Mouse (Mus musculus) neural tube, embryonic 12.5 days (tissue): ENCODE data around the gene Trim28. TPM values are rescaled to one million over a fixed set of nuclear protein-coding genes. Genes with fewer than 3 reads are reported as not detected.
A peak's percentile ranks its signal among the peaks of the same experiment; 100 is the strongest.

Source experiments
- ATAC-seq: fragments of 200-750 bp; cut with Nextera tagmentation; 2 replicates; pipeline ENCODE4 v1.8.0; 2017; ENCODE audit warnings: low read depth, mild to moderate bottlenecking, moderate TSS enrichment, moderate library complexity; ENCODE audit not compliant: low FRiP score
- H3K27ac ChIP-seq: fragments of 300-500 bp; sonication (generic); 2 replicates; pipeline ENCODE4 v1.5.1; 2016
- H3K27me3 ChIP-seq: fragments of 300-500 bp; sonication (generic); replicated peaks from 2 replicates; pipeline ENCODE4 v1.6.1; 2016; ENCODE audit warnings: mild to moderate bottlenecking
- H3K36me3 ChIP-seq: fragments of 300-500 bp; sonication (generic); 2 replicates; pipeline ENCODE4 v1.6.1; 2016; ENCODE audit warnings: mild to moderate bottlenecking
- H3K4me1 ChIP-seq: fragments of 300-500 bp; sonication (generic); 2 replicates; pipeline ENCODE4 v1.6.1; 2016
- H3K4me2 ChIP-seq: fragments of 300-500 bp; sonication (generic); replicated peaks from 2 replicates; pipeline ENCODE4 v1.6.1; 2016; ENCODE audit warnings: mild to moderate bottlenecking
- H3K4me3 ChIP-seq: fragments of 300-500 bp; sonication (generic); 2 replicates; pipeline ENCODE4 v1.5.1; 2016
- H3K9ac ChIP-seq: fragments of 300-500 bp; sonication (generic); 2 replicates; pipeline ENCODE4 v1.6.1; 2016; ENCODE audit warnings: mild to moderate bottlenecking
- H3K9me3 ChIP-seq: fragments of 300-500 bp; sonication (generic); 2 replicates; pipeline ENCODE4 v1.6.1; 2016; ENCODE audit warnings: mild to moderate bottlenecking
- WGBS: fragments of 180-500 bp; shearing (Covaris S2); methylation state at CpG from one replicate; pipeline ENCODE4 v1.1.7; 2016; 5-methylcytosine and 5-hydroxymethylcytosine counted together
- polyA plus RNA-seq: library from polyadenylated mRNA; unstranded; fragments of >200 nt; fragmentation: Nextera tagmentation; extraction: Ambion mirVana; gene quantifications from 2 replicates; pipeline ENCODE4 v1.2.1, GENCODE M21; 2016

The Trim28 gene
- polyA plus RNA-seq: 382 and 393 TPM in 2 replicates

- no peak within 1 kb of the TSS for H3K9ac ChIP-seq
- H3K4me1 ChIP-seq: no peaks in the 10 kb centered on the region
- H3K4me3 ChIP-seq: no peak within 1 kb of the TSS
- no peak within 1 kb of the TSS for H3K4me2 ChIP-seq
- H3K9me3 ChIP-seq: no peaks in the 10 kb centered on the region
- 84% methylated on average over 3 of the region's 3 CpGs for WGBS
- H3K36me3 ChIP-seq: no peaks in the 10 kb centered on the region
- ATAC-seq: no peak
- no peak within 1 kb of the TSS for H3K27ac ChIP-seq
- no peaks in the 10 kb centered on the region for H3K27me3 ChIP-seq
Measured at GRCm38 (mm10) chr7:12998851-12999250, at the start of gene Trim28. Trim28 (plus strand) TSS chr7:12999114.

DNA sequence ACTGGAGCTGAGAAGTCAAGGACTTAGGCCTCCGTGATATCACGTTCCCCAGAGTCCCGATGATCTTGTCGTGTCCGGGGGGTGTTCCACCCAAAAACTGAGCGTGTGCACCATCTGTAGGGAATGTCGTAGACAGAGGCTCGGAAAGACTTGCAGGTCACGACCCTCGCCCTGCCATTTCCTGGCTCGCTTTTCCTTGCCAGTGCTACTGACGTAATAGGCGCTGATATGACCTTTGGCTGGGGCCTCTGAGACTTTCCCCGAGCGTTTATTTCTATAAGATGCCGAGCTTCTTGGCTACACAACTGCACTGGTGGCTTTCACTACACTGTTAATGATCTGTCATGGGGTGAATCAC lies 49.1 kb upstream of the Trim28 start:
- H3K4me1 ChIP-seq: peaks cover 7% of the 10 kb centered on the region
- peak overlapping the region; percentile 67 for H3K9ac ChIP-seq
- no peaks in the 10 kb centered on the region for H3K27me3 ChIP-seq
- no peaks in the 10 kb centered on the region for H3K9me3 ChIP-seq
- no peak; the same call in 1 of the 2 replicates for ATAC-seq
- H3K36me3 ChIP-seq: no peaks in the 10 kb centered on the region
- peak overlapping the region; percentile 84 for H3K4me2 ChIP-seq
- peak overlapping the region; percentile 40 for H3K4me3 ChIP-seq
- WGBS: 8% methylated on average over 16 of the region's 16 CpGs
- H3K27ac ChIP-seq: 0 out of 2 replicates have a peak overlapping the region, but pooled peaks have one; percentile 20

GRCm38 (mm10) chr7:12954896-12955295 lies 44.0 kb upstream of the Trim28 start:
- no peak for ATAC-seq
- Histone ChIP-seq H3K9ac (no peak overlapping the region), H3K4me2 (no peak overlapping the region), H3K9me3 (no peaks in the 10 kb centered on the region), H3K4me1 (peaks cover 6% of the 10 kb centered on the region), H3K36me3 (no peaks in the 10 kb centered on the region), H3K4me3 (no peak overlapping the region), H3K27ac (no peak overlapping the region), H3K27me3 (no peaks in the 10 kb centered on the region)
- WGBS: 61% methylated on average over 3 of the region's 3 CpGs

DNA sequence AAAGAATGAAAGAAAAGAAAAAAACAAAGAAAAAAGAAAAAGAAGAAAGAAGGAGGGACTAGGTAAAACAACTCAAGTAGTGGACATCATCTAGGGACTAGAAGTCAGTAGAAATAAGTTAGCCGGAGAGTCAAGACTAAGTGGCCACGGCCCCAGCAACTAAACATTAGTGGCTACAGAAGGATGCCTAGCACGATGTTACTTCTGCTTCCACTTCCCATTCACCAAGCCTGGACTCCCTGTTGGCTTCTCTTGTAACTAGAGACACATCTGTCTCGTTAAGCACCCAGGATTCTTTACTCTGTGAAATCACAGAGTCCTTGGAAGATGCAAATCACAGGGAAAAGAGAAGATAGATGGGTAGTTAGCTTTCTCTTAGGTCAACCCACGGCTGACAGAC lies 41.4 kb upstream of the Trim28 start:
- H3K36me3 ChIP-seq: no peaks in the 10 kb centered on the region
- no peak overlapping the region for H3K4me2 ChIP-seq
- ATAC-seq: no peak
- H3K9me3 ChIP-seq: no peaks in the 10 kb centered on the region
- no peak overlapping the region for H3K9ac ChIP-seq
- WGBS: 76% methylated on average over 5 of the region's 5 CpGs
- no peaks in the 10 kb centered on the region for H3K4me1 ChIP-seq
- no peaks in the 10 kb centered on the region for H3K27me3 ChIP-seq
- no peak overlapping the region for H3K27ac ChIP-seq
- H3K4me3 ChIP-seq: no peak overlapping the region

DNA sequence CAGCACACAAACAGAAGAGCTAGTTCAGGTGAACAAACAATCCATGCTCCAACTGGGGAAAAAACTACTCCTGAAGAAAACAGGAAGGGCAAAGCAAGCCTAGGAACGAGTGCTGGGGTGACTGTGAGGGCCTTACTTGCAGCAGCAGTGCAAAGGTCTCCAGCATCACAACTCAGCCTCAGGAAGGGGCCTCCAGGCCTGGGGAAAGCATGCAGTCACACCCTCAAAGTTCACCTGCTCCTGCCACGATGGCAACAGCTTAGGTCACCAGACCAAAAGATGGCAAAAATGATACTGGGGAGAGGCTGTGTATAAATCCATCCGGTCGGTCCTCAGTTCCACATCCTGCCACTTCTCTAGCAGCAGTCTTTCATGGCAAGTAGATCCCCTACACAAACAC lies 40.0 kb upstream of the Trim28 start:
- ATAC-seq: no peak
- Histone ChIP-seq H3K4me1 (no peaks in the 10 kb centered on the region), H3K4me3 (no peak overlapping the region), H3K36me3 (no peaks in the 10 kb centered on the region), H3K27ac (no peak overlapping the region), H3K27me3 (no peaks in the 10 kb centered on the region), H3K4me2 (no peak overlapping the region), H3K9ac (no peak overlapping the region), H3K9me3 (no peaks in the 10 kb centered on the region)
- WGBS: 89% methylated on average over 4 of the region's 4 CpGs

- 19% methylated on average over 4 of the region's 4 CpGs for WGBS
- ATAC-seq: no peak
- Histone ChIP-seq H3K27me3 (no peaks in the 10 kb centered on the region), H3K4me1 (no peaks in the 10 kb centered on the region), H3K36me3 (no peaks in the 10 kb centered on the region), H3K9me3 (no peaks in the 10 kb centered on the region), H3K27ac (no peak overlapping the region), H3K4me2 (no peak overlapping the region), H3K4me3 (no peak overlapping the region), H3K9ac (no peak overlapping the region)
Measured at GRCm38 (mm10) chr7:12959718-12960117, 39.2 kb upstream of the Trim28 start.

- Histone ChIP-seq H3K9me3 (no peaks in the 10 kb centered on the region), H3K9ac (peak overlapping the region; percentile 63), H3K4me2 (peak overlapping the region; percentile 57), H3K4me1 (peaks cover 10% of the 10 kb centered on the region), H3K27ac (0 out of 2 replicates have a peak overlapping the region, but pooled peaks have one; percentile 6), H3K27me3 (no peaks in the 10 kb centered on the region), H3K36me3 (no peaks in the 10 kb centered on the region), H3K4me3 (peak overlapping the region; percentile 43)
- peak; percentile 55 for ATAC-seq
- WGBS: 5% methylated on average over 29 of the region's 29 CpGs
Measured at GRCm38 (mm10) chr7:12961511-12962141, 37.3 kb upstream of the Trim28 start.

GRCm38 (mm10) chr7:12965678-12966091 lies 33.2 kb upstream of the Trim28 start, which contains the start of gene Zfp324:
Zfp324 (plus strand) TSS chr7:12965838.
- peak within 1 kb of the TSS; percentile 81 for H3K27ac ChIP-seq
- under 1% methylated on average over 23 of the region's 23 CpGs for WGBS

GRCm38 (mm10) chr7:12966104-12966845 lies 32.6 kb upstream of the Trim28 start:
- H3K27me3 ChIP-seq: no peaks in the 10 kb centered on the region
- whole genome bisulfite sequencing: 2% methylated on average over 25 of the region's 29 CpGs
- H3K9me3 ChIP-seq: no peaks in the 10 kb centered on the region
- H3K27ac ChIP-seq: peak overlapping the region; percentile 81
- peak; percentile 66 for ATAC-seq
- H3K4me3 ChIP-seq: peak overlapping the region; percentile 89
- H3K9ac ChIP-seq: peak overlapping the region; percentile 88
- peaks cover 27% of the 10 kb centered on the region for H3K36me3 ChIP-seq
- peak overlapping the region; percentile 96 for H3K4me2 ChIP-seq
- peaks cover 19% of the 10 kb centered on the region for H3K4me1 ChIP-seq

More at GRCm38 (mm10) chr7:12965678-12966091, 33.2 kb upstream of the Trim28 start, which contains the start of gene Zfp324:
- peaks cover 19% of the 10 kb centered on the region for H3K4me1 ChIP-seq
- peak within 1 kb of the TSS; percentile 96 for H3K4me2 ChIP-seq
- H3K9me3 ChIP-seq: no peaks in the 10 kb centered on the region
- H3K9ac ChIP-seq: peak within 1 kb of the TSS; percentile 88
- ATAC-seq: peak; percentile 92
- H3K4me3 ChIP-seq: peak within 1 kb of the TSS; percentile 89
- no peaks in the 10 kb centered on the region for H3K27me3 ChIP-seq
- peaks cover 21% of the 10 kb centered on the region for H3K36me3 ChIP-seq

DNA sequence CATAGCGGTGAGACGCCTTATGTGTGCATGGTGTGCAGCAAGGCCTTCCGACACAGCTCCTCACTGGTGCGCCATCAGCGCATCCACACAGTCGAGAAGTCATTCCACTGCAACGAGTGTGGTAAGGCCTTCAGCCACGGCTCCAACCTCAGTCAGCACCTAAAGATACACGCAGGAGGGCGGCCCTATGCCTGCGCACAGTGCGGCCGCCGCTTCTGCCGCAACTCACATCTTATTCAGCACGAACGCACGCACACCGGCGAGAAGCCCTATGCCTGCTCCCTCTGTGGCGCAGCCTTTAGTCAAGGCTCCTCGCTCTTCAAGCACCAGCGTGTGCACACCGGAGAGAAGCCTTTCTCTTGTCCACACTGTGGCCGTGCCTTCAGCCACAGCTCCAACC lies 28.0 kb upstream of the Trim28 start:
- Histone ChIP-seq H3K9me3 (no peaks in the 10 kb centered on the region), H3K27ac (no peak overlapping the region), H3K4me3 (no peak overlapping the region), H3K36me3 (peaks cover 42% of the 10 kb centered on the region), H3K4me1 (peaks cover 12% of the 10 kb centered on the region), H3K4me2 (no peak overlapping the region), H3K9ac (no peak overlapping the region), H3K27me3 (no peaks in the 10 kb centered on the region)
- no peak for ATAC-seq
- 95% methylated on average over 25 of the region's 25 CpGs for WGBS

GRCm38 (mm10) chr7:12977682-12978389 lies 21.1 kb upstream of the Trim28 start, which contains the start of gene Zfp446:
Zfp446 (plus strand) TSS chr7:12977848.
- under 1% methylated on average over 49 of the region's 49 CpGs for WGBS
- Histone ChIP-seq H3K36me3 (peaks cover 11% of the 10 kb centered on the region; the same call in 1 of the 2 replicates), H3K4me2 (peak within 1 kb of the TSS; percentile 57), H3K4me1 (peaks cover 15% of the 10 kb centered on the region), H3K9me3 (no peaks in the 10 kb centered on the region), H3K27me3 (no peaks in the 10 kb centered on the region), H3K9ac (peak within 1 kb of the TSS; percentile 51), H3K27ac (peak within 1 kb of the TSS; percentile 83; the same call in 1 of the 2 replicates), H3K4me3 (peak within 1 kb of the TSS; percentile 55)
- ATAC-seq: peak; percentile 99
